Mouse (Mus musculus): Measurements from ENCODE around the gene Pkd2. TPM values are rescaled to one million over a fixed set of nuclear protein-coding genes. Genes with fewer than 3 reads are reported as not detected.

Pkd2 gene
- total RNA-seq (2021): 10 to 100 TPM in 1 of 2 experiments, 1 to 10 TPM in 1; 9.9 to 15.7 TPM
- long read RNA-seq, experiment 1, full-length matches to known transcripts: 33 of 39 reads
- long read RNA-seq, experiment 1, partial matches to known transcripts: 2 of 39 reads
- long read RNA-seq, experiment 1, other reads (novel, unspliced or antisense): 4 of 39 reads
- long read RNA-seq, experiment 2, full-length matches to known transcripts: 11 of 17 reads
- long read RNA-seq, experiment 2, partial matches to known transcripts: 4 of 17 reads
- long read RNA-seq, experiment 2, other reads (novel, unspliced or antisense): 2 of 17 reads

- intact Hi-C loops (cut with DNase I): no loop called here
- no peak for TF ChIP-seq CTCF (IDR thresholded peaks at IDR 0.05)
- Histone ChIP-seq H3K27ac (peak within 1 kb of the TSS; percentile 91), H3K4me3 (peak within 1 kb of the TSS; percentile 89)
- DNase-seq: peak; percentile 90
These were observed at the start of gene Pkd2 for GRCm38 (mm10) chr5:104458832-104459705. TSS of gene Pkd2 (plus strand) at chr5:104459450.

GRCm38 (mm10) chr5:104415999-104416398 lies 43.3 kb upstream of the Pkd2 start:
- TF ChIP-seq CTCF (IDR thresholded peaks at IDR 0.05): no peak
- intact Hi-C loops (cut with DNase I): no loop called here
- no peak for DNase-seq
- no peak overlapping the region for H3K4me3 ChIP-seq
- no peak overlapping the region for H3K27ac ChIP-seq

- Histone ChIP-seq H3K27ac (no peak overlapping the region), H3K4me3 (no peak overlapping the region)
- DNase-seq: no peak
- intact Hi-C loops (cut with DNase I): no loop called here
- TF ChIP-seq CTCF (IDR thresholded peaks at IDR 0.05): no peak
These were observed 42.2 kb upstream of the Pkd2 start for GRCm38 (mm10) chr5:104417028-104417427.

GRCm38 (mm10) chr5:104417721-104418120 lies 41.5 kb upstream of the Pkd2 start:
- no peak for TF ChIP-seq CTCF (IDR thresholded peaks at IDR 0.05)
- intact Hi-C loops (cut with DNase I): no loop called here
- DNase-seq: no peak
- H3K4me3 ChIP-seq: no peak overlapping the region
- H3K27ac ChIP-seq: no peak overlapping the region

- TF ChIP-seq CTCF (IDR thresholded peaks at IDR 0.05): no peak
- H3K27ac ChIP-seq: no peak overlapping the region
- DNase-seq: no peak
- intact Hi-C loops (cut with DNase I): no loop called here
- no peak overlapping the region for H3K4me3 ChIP-seq
These were observed 37.2 kb upstream of the Pkd2 start for GRCm38 (mm10) chr5:104422039-104422438.

GRCm38 (mm10) chr5:104423861-104424260 lies 35.4 kb upstream of the Pkd2 start:
- no peak for TF ChIP-seq CTCF (IDR thresholded peaks at IDR 0.05)
- intact Hi-C loops (cut with DNase I): no loop called here
- no peak for DNase-seq
- Histone ChIP-seq H3K4me3 (no peak overlapping the region), H3K27ac (no peak overlapping the region)

- TF ChIP-seq CTCF (IDR thresholded peaks at IDR 0.05): no peak
- DNase-seq: no peak
- Histone ChIP-seq H3K27ac (no peak overlapping the region), H3K4me3 (no peak overlapping the region)
- intact Hi-C loops (cut with DNase I): no loop called here
These were observed 33.3 kb upstream of the Pkd2 start for GRCm38 (mm10) chr5:104425949-104426348.

GRCm38 (mm10) chr5:104432886-104433285 lies 26.4 kb upstream of the Pkd2 start:
- TF ChIP-seq CTCF (IDR thresholded peaks at IDR 0.05): peak; percentile 57
- Histone ChIP-seq H3K27ac (no peak overlapping the region), H3K4me3 (no peak overlapping the region)
- DNase-seq: peak; percentile 40
- intact Hi-C loops (cut with DNase I): loop anchor here (2.0 kb wide), 1 partner anchor 88 kb away; no protein-coding TSS in a partner anchor

GRCm38 (mm10) chr5:104433968-104434565 lies 25.2 kb upstream of the Pkd2 start:
- no peak for TF ChIP-seq CTCF (IDR thresholded peaks at IDR 0.05)
- Histone ChIP-seq H3K4me3 (no peak overlapping the region), H3K27ac (no peak overlapping the region)
- intact Hi-C loops (cut with DNase I): loop anchor here (2.0 kb wide), 1 partner anchor 89 kb away; no protein-coding TSS in a partner anchor
- DNase-seq: no peak

GRCm38 (mm10) chr5:104434835-104435301 lies 24.4 kb upstream of the Pkd2 start, which contains the start of gene Spp1:
TSS of gene Spp1 (plus strand) at chr5:104435118.
- no peak within 1 kb of the TSS for H3K27ac ChIP-seq
- intact Hi-C loops (cut with DNase I): no loop called here
- no peak for DNase-seq
- H3K4me3 ChIP-seq: no peak within 1 kb of the TSS
- TF ChIP-seq CTCF (IDR thresholded peaks at IDR 0.05): no peak

- intact Hi-C loops (cut with DNase I): no loop called here
- H3K4me3 ChIP-seq: no peak overlapping the region
- H3K27ac ChIP-seq: no peak overlapping the region
- TF ChIP-seq CTCF (IDR thresholded peaks at IDR 0.05): no peak
- no peak for DNase-seq
These were observed 22.7 kb upstream of the Pkd2 start for GRCm38 (mm10) chr5:104436406-104437076.

GRCm38 (mm10) chr5:104442396-104442795 lies 16.9 kb upstream of the Pkd2 start:
- H3K27ac ChIP-seq: no peak overlapping the region
- DNase-seq: no peak
- H3K4me3 ChIP-seq: no peak overlapping the region
- intact Hi-C loops (cut with DNase I): no loop called here
- TF ChIP-seq CTCF (IDR thresholded peaks at IDR 0.05): no peak
